Mouse (Mus musculus) ES-Bruce4 (cell line): ENCODE results near the gene Tmem143.

Experiments
- CTCF ChIP-seq: IDR thresholded peaks from one replicate; pipeline ENCODE4 v1.8.1; 2011; ENCODE audit warnings: low read depth, low read length
- EP300 ChIP-seq: IDR thresholded peaks from 2 replicates; pipeline ENCODE4 v1.6.1; 2011; ENCODE audit warnings: low read depth, low read length; ENCODE audit not compliant: insufficient read depth
- POLR2A ChIP-seq: IDR thresholded peaks from one replicate; pipeline ENCODE4 v1.8.1; 2011; ENCODE audit warnings: low read length; ENCODE audit not compliant: insufficient read depth

DNA sequence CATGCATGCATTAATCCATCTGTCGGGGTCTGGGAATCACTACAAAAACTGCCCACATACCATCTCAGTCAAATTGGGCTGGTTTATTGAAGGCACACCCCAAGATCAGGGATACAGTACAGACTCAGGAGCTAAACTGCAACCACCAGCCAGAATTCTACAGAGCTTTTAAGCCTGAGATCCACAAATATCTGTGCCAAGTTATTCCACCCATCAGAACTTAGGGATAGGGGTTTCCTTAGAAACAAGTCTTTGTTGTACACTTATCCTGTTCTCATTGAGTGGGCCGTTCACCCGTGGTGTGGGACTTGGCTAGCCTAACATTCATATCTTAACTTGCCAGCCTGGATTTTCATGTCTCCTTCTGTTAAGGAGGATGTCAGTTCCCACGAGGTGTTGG lies 52.3 kb downstream of the Tmem143 start:
- TF ChIP-seq CTCF (no peak), EP300 (no peak), POLR2A (no peak)
